12 mouse cellular contexts compared by ENCODE assay signal in the genomic region with DNA sequence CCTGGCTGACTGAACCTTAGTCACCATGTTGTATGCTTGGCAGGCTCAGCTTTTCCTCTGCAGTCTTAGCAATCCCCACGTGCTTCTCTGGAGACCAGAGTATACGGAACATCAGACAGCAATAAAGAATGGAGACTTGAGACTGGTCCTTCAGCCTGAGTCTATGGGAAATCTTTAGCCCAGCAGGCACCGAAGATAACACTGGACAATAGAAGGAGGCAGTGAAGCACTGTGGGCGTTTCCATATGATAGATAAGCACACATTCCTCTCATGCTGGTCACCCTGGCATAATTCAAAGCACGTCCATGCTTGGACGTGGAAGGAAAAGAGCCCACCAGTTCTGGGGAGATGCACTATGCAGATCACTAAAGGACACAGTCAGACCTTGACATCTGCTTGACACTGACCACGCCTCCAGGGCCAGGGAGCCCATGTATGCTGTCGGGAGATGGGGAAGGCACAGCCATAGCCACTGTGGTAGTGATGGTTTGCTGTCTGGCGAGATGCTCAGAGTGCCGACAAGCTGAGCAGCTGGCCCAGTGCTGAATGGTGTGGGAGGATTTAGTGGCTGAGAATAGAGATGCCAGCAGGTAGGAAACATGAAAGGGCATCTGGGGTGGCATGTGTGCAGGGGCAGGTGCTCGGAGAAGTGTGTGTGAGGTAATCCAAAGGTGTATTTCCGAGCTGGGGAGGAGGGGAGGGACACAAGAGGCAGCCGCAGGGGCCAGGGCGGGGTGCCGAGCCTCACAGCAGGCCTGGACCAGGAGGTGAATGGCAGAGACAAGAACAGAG. TPM values are rescaled to one million over a fixed set of nuclear protein-coding genes. Genes with fewer than 3 reads are reported as not detected.
DNase-seq lines count a peak whose midpoint lies in the region; ATAC-seq and TF ChIP-seq lines count a peak whose summit lies in the region.
"Had no signal": no experiment of that assay in that cellular context is flagged by ENCODE, and none has a peak within 500 bp of the region (broad histone marks: within the 10 kb centered on the region; RNA-seq: fewer than 3 reads in every experiment).

No protein-coding gene starts in this region.

- peaks cover 59% of the 10 kb centered on the region for H3K4me1 ChIP-seq in heart, embryonic 12.5 days (replicated peaks)
- peaks cover 18% of the 10 kb centered on the region for H3K4me1 ChIP-seq in midbrain, embryonic 13.5 days (replicated peaks)
- H3K4me1 ChIP-seq in midbrain, embryonic 16.5 days (ENCODE audit: control insufficient read depth, insufficient read depth, low read length): no peaks in the 10 kb centered on the region

- no peak overlapping the region for H3K4me2 ChIP-seq in heart, embryonic 12.5 days
- H3K4me2 ChIP-seq in midbrain, embryonic 13.5 days (replicated peaks): no peak overlapping the region
- no peak overlapping the region for H3K4me2 ChIP-seq in midbrain, embryonic 16.5 days (ENCODE audit: low read length)
- H3K4me2 ChIP-seq: embryonic facial prominence, embryonic 13.5 days had no signal

- H3K4me3 ChIP-seq in heart, embryonic 12.5 days: no peak overlapping the region
- H3K4me3 ChIP-seq in midbrain, embryonic 13.5 days (replicated peaks): no peak overlapping the region
- H3K4me3 ChIP-seq in midbrain, embryonic 16.5 days (ENCODE audit: low read depth, low read length): no peak overlapping the region
- H3K4me3 ChIP-seq in left cerebral cortex, adult 2 months: no peak overlapping the region
- H3K4me3 ChIP-seq: embryonic facial prominence, embryonic 13.5 days had no signal

- no peaks in the 10 kb centered on the region for H3K9me3 ChIP-seq in heart, embryonic 12.5 days (replicated peaks)
- H3K9me3 ChIP-seq in midbrain, embryonic 13.5 days: no peaks in the 10 kb centered on the region
- no peaks in the 10 kb centered on the region for H3K9me3 ChIP-seq in midbrain, embryonic 16.5 days (replicated peaks; ENCODE audit: control insufficient read depth, low read length, poor library complexity, severe bottlenecking)
- H3K9me3 ChIP-seq: embryonic facial prominence, embryonic 13.5 days had no signal

- no peak overlapping the region for H3K27ac ChIP-seq in heart, embryonic 12.5 days (ENCODE audit: poor library complexity, severe bottlenecking)
- H3K27ac ChIP-seq in midbrain, embryonic 13.5 days: peak overlapping the region; percentile 19; the same call in 1 of the 2 replicates
- no peak overlapping the region for H3K27ac ChIP-seq in midbrain, embryonic 16.5 days (ENCODE audit: low read length)
- peak overlapping the region; percentile 84; the same call in 1 of the 2 replicates for H3K27ac ChIP-seq in left cerebral cortex, adult 2 months
- H3K27ac ChIP-seq: embryonic facial prominence, embryonic 13.5 days; macrophage had no signal

- no peaks in the 10 kb centered on the region for H3K27me3 ChIP-seq in heart, embryonic 12.5 days (replicated peaks)
- no peaks in the 10 kb centered on the region for H3K27me3 ChIP-seq in midbrain, embryonic 13.5 days
- no peaks in the 10 kb centered on the region for H3K27me3 ChIP-seq in midbrain, embryonic 16.5 days (ENCODE audit: control insufficient read depth, insufficient read depth, low read depth, low read length)
- H3K27me3 ChIP-seq: embryonic facial prominence, embryonic 13.5 days had no signal

- no peak overlapping the region for H3K9ac ChIP-seq in heart, embryonic 12.5 days
- H3K9ac ChIP-seq in midbrain, embryonic 13.5 days (replicated peaks): 0 out of 2 replicates have a peak overlapping the region, but pooled peaks have one; percentile 36
- H3K9ac ChIP-seq in midbrain, embryonic 16.5 days (ENCODE audit: low read depth, low read length): no peak overlapping the region
- H3K9ac ChIP-seq: embryonic facial prominence, embryonic 13.5 days had no signal

- peak; percentile 34 for ATAC-seq in heart, embryonic 12.5 days (ENCODE audit: insufficient number of reproducible peaks, low FRiP score)
- no peak for ATAC-seq in midbrain, embryonic 13.5 days
- no peak for ATAC-seq in midbrain, embryonic 16.5 days
- no peak for ATAC-seq in granulocyte monocyte progenitor cell, adult 5-6 weeks (replicated peaks; ENCODE audit: poor library complexity, severe bottlenecking)

- no peak for TF ChIP-seq CTCF in left cerebral cortex, adult 2 months (IDR thresholded peaks at IDR 0.05)

- H3K36me3 ChIP-seq in heart, embryonic 12.5 days: no peaks in the 10 kb centered on the region
- H3K36me3 ChIP-seq in midbrain, embryonic 13.5 days: 0 out of 2 replicates have a peak, but pooled peaks cover 5% of the 10 kb centered on the region
- H3K36me3 ChIP-seq in midbrain, embryonic 16.5 days (ENCODE audit: control insufficient read depth, insufficient read depth, low read length): no peaks in the 10 kb centered on the region
- H3K36me3 ChIP-seq: embryonic facial prominence, embryonic 13.5 days had no signal

- DNase-seq in heart, postnatal 10 days: no peak
- peak in 1 of 2 experiments; percentile 39 for DNase-seq in left cerebral cortex, adult 2 months (ENCODE audit: extremely low spot score in 1 of 2, low spot score in 2 of 2)
- peak; percentile 59 for DNase-seq in right cerebral cortex, postnatal 25 days
- no peak for DNase-seq in kidney, adult 18-20 months
- DNase-seq: heart, adult 18-20 months; kidney, adult 8-10 months had no signal

- 35% methylated on average over 15 of the region's 15 CpGs for WGBS in heart, embryonic 12.5 days
- WGBS in midbrain, embryonic 13.5 days: 67% methylated on average over 15 of the region's 15 CpGs
- 65% methylated on average over 15 of the region's 15 CpGs for WGBS in midbrain, embryonic 16.5 days

- intact Hi-C loops in heart, postnatal 10 days (cut with DNase I): no loop called here
- intact Hi-C loops in left cerebral cortex, adult 2 months (cut with DNase I): no loop called here

RNA-seq across cellular contexts. Expression of a gene that starts 8.1 kb away (rescaled TPM):
- 5.1 and 5.3 TPM in 2 replicates for polyA plus RNA-seq in heart, embryonic 12.5 days (2016; fragmentation: Nextera tagmentation; extraction: Ambion mirVana)
- 10 to 100 TPM in 1 of 2 experiments, 1 to 10 TPM in 1; 8.4 to 11.0 TPM for total RNA-seq in heart, postnatal 10 days (2021)
- 19.2 and 20.4 TPM in 2 replicates for polyA plus RNA-seq in midbrain, embryonic 13.5 days (2015; fragmentation: Nextera tagmentation; extraction: Ambion mirVana)
- 30.6 and 30.8 TPM in 2 replicates for polyA plus RNA-seq in midbrain, embryonic 16.5 days (2015; fragmentation: Nextera tagmentation; extraction: Ambion mirVana)
- total RNA-seq in left cerebral cortex, adult 2 months (2021): 10 to 100 TPM; 63.3 to 69.7 TPM
- 12.4 and 27.9 TPM in 2 replicates for total RNA-seq in granulocyte monocyte progenitor cell, adult 5-6 weeks (2014; fragmentation: Nextera tagmentation)
- total RNA-seq in granulocyte monocyte progenitor cell, adult 5-6 weeks (2017): 4.8 and 6.4 TPM in 2 replicates

RNA-seq across cellular contexts. Expression of a gene that starts 12.1 kb away (rescaled TPM):
- polyA plus RNA-seq in heart, embryonic 12.5 days (2016; fragmentation: Nextera tagmentation; extraction: Ambion mirVana): 2.0 and 2.6 TPM in 2 replicates
- total RNA-seq in heart, postnatal 10 days (2021): 1 to 10 TPM; 1.6 to 1.7 TPM
- 3.3 and 4.6 TPM in 2 replicates for polyA plus RNA-seq in midbrain, embryonic 13.5 days (2015; fragmentation: Nextera tagmentation; extraction: Ambion mirVana)
- polyA plus RNA-seq in midbrain, embryonic 16.5 days (2015; fragmentation: Nextera tagmentation; extraction: Ambion mirVana): 3.9 and 4.4 TPM in 2 replicates
- 10 to 100 TPM; 10.5 to 11.5 TPM for total RNA-seq in left cerebral cortex, adult 2 months (2021)
- total RNA-seq in granulocyte monocyte progenitor cell, adult 5-6 weeks (2014; fragmentation: Nextera tagmentation): 0.11 TPM in 1 of 2 replicates, not detected in the other
- 0.04 TPM in 1 of 2 replicates, not detected in the other for total RNA-seq in granulocyte monocyte progenitor cell, adult 5-6 weeks (2017)
- polyA plus RNA-seq: macrophage had no signal

RNA-seq across cellular contexts. Expression of a gene that starts 23.4 kb away (rescaled TPM):
- polyA plus RNA-seq in heart, embryonic 12.5 days (2016; fragmentation: Nextera tagmentation; extraction: Ambion mirVana): 6.0 and 7.5 TPM in 2 replicates
- 1 to 10 TPM; 3.5 to 5.0 TPM for total RNA-seq in heart, postnatal 10 days (2021)
- polyA plus RNA-seq in midbrain, embryonic 13.5 days (2015; fragmentation: Nextera tagmentation; extraction: Ambion mirVana): 13.9 and 14.4 TPM in 2 replicates
- polyA plus RNA-seq in midbrain, embryonic 16.5 days (2015; fragmentation: Nextera tagmentation; extraction: Ambion mirVana): 9.2 and 9.5 TPM in 2 replicates
- 10 to 100 TPM; 10.8 to 11.0 TPM for total RNA-seq in left cerebral cortex, adult 2 months (2021)
- 11.3 and 13.8 TPM in 2 replicates for total RNA-seq in granulocyte monocyte progenitor cell, adult 5-6 weeks (2014; fragmentation: Nextera tagmentation)
- 17.0 and 19.5 TPM in 2 replicates for total RNA-seq in granulocyte monocyte progenitor cell, adult 5-6 weeks (2017)

RNA-seq across cellular contexts. Expression of a gene that starts 27.7 kb away (rescaled TPM):
- 534 and 535 TPM in 2 replicates for polyA plus RNA-seq in heart, embryonic 12.5 days (2016; fragmentation: Nextera tagmentation; extraction: Ambion mirVana)
- total RNA-seq in heart, postnatal 10 days (2021): 100 to 1,000 TPM; 275 to 284 TPM
- 843 and 851 TPM in 2 replicates for polyA plus RNA-seq in midbrain, embryonic 13.5 days (2015; fragmentation: Nextera tagmentation; extraction: Ambion mirVana)
- polyA plus RNA-seq in midbrain, embryonic 16.5 days (2015; fragmentation: Nextera tagmentation; extraction: Ambion mirVana): 1,371 and 1,629 TPM in 2 replicates
- 1,000 to 10,000 TPM; 1,211 to 1,240 TPM for total RNA-seq in left cerebral cortex, adult 2 months (2021)
- 422 and 477 TPM in 2 replicates for total RNA-seq in granulocyte monocyte progenitor cell, adult 5-6 weeks (2014; fragmentation: Nextera tagmentation)
- 134 and 143 TPM in 2 replicates for total RNA-seq in granulocyte monocyte progenitor cell, adult 5-6 weeks (2017)

RNA-seq across cellular contexts. Expression of a gene that starts 33.7 kb away (rescaled TPM):
- 28.1 and 28.8 TPM in 2 replicates for polyA plus RNA-seq in heart, embryonic 12.5 days (2016; fragmentation: Nextera tagmentation; extraction: Ambion mirVana)
- total RNA-seq in heart, postnatal 10 days (2021): 10 to 100 TPM; 20.7 to 22.8 TPM
- 32.9 and 35.6 TPM in 2 replicates for polyA plus RNA-seq in midbrain, embryonic 13.5 days (2015; fragmentation: Nextera tagmentation; extraction: Ambion mirVana)
- polyA plus RNA-seq in midbrain, embryonic 16.5 days (2015; fragmentation: Nextera tagmentation; extraction: Ambion mirVana): 31.1 and 31.6 TPM in 2 replicates
- total RNA-seq in left cerebral cortex, adult 2 months (2021): 10 to 100 TPM; 29.2 to 32.0 TPM
- total RNA-seq in granulocyte monocyte progenitor cell, adult 5-6 weeks (2014; fragmentation: Nextera tagmentation): 60.4 and 63.2 TPM in 2 replicates
- total RNA-seq in granulocyte monocyte progenitor cell, adult 5-6 weeks (2017): 54.4 and 66.4 TPM in 2 replicates

Comparison
In these comparisons a context has a peak if more than half of its experiments do, and no peak if none do; other contexts are left out.
1. H3K27ac ChIP-seq: peak in midbrain, embryonic 13.5 days (single experiment) and left cerebral cortex, adult 2 months (single experiment); none in heart, embryonic 12.5 days (single experiment) and midbrain, embryonic 16.5 days (single experiment).
2. RNA of a gene that starts 12.1 kb away (total RNA-seq): 10.5 to 11.5 TPM in left cerebral cortex, adult 2 months; 1.6 to 1.7 TPM in heart, postnatal 10 days and 0.04 to 0.11 TPM in granulocyte monocyte progenitor cell, adult 5-6 weeks; every median in the first group is over 4 times any median in the second.